Mouse (Mus musculus): Measurements from ENCODE around the gene Bcl2l11. TPM values are rescaled to one million over a fixed set of nuclear protein-coding genes. Genes with fewer than 3 reads are reported as not detected.

Bcl2l11 gene
- polyA plus RNA-seq, 1 experiment from 2014 or later = 29.8 TPM

DNA sequence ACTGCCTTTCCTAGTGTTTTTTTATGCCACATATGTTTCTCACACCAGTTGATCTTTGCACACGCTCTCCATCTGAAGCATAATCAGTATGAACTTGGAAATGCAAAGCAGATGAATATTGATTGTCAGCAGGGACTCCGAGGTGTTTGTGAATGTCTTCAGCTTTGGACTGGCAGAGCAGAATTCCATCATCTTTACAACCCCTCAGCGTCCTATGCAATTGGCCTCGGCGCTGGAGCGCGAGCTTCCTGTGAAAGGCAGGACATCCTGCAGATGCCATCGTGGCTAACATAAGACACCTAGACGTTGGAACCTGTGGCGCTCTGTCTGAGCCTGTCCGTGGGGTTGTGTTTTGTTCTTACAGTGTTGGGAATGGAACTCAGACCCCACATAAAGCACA, 5.7 kb downstream of the Bcl2l11 start:
- ATAC-seq (replicated peaks; ENCODE audit: low FRiP score) = no peak
- Histone ChIP-seq H3K36me3 (peaks cover 62% of the 10 kb centered on the region), H3K9ac (no peak overlapping the region), H3K4me1 (peaks cover 45% of the 10 kb centered on the region), H3K4me2 (no peak overlapping the region), H3K27ac (no peak overlapping the region), H3K9me3 (replicated peaks) (no peaks in the 10 kb centered on the region), H3K4me3 (replicated peaks) (no peak overlapping the region), H3K27me3 (no peaks in the 10 kb centered on the region)
- 82% methylated on average over 11 of the region's 11 CpGs for WGBS

DNA sequence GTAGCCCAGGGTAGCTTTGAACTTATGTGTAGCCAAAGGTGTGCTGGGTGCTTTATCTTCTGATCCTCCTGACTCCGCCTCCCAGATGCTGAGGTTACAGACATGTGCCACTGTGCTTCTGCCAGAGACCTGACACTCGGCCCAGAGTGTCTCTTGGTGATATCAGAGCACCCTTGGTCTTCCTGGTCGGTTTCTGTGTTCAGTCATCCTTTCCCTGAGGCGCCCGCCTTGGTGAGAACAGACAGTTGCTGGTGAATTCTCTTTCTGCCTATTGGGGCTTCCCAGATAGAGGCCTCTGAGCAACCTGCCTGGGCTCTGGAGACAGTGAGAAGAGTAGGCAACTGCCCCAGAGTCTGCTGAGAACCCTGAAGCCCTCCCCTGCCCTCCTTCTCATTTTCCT, 6.8 kb downstream of the Bcl2l11 start:
- H3K4me2 ChIP-seq = no peak overlapping the region
- no peaks in the 10 kb centered on the region for H3K27me3 ChIP-seq
- no peak for ATAC-seq (replicated peaks; ENCODE audit: low FRiP score)
- WGBS = 73% methylated on average over 5 of the region's 5 CpGs
- H3K9ac ChIP-seq = no peak overlapping the region
- H3K36me3 ChIP-seq = peaks cover 70% of the 10 kb centered on the region
- peaks cover 55% of the 10 kb centered on the region for H3K4me1 ChIP-seq
- no peak overlapping the region for H3K27ac ChIP-seq
- no peak overlapping the region for H3K4me3 ChIP-seq (replicated peaks)
- H3K9me3 ChIP-seq (replicated peaks) = no peaks in the 10 kb centered on the region

DNA sequence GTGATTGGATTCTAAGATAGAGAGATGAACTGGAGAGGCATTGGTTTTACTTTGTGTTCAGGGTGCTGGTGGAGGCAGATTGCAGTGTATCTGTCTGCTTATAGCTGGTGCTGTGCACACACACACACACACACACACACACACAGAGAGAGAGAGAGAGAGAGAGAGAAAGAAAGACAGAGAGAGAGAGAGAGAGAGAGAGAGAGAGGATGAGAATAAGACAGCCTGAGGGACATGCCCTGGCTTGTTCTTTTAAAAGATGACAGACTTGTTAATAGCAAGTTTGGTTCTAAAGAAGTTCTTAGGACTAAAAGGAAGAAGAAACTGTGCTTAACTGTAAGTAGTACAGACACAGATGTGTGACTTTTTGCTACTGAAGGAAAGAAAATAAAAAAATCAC, 8.0 kb downstream of the Bcl2l11 start:
- Histone ChIP-seq H3K27me3 (no peaks in the 10 kb centered on the region), H3K9me3 (replicated peaks) (no peaks in the 10 kb centered on the region), H3K36me3 (peaks cover 66% of the 10 kb centered on the region), H3K4me1 (peaks cover 57% of the 10 kb centered on the region), H3K9ac (no peak overlapping the region), H3K4me3 (replicated peaks) (no peak overlapping the region), H3K4me2 (no peak overlapping the region), H3K27ac (no peak overlapping the region)
- no peak for ATAC-seq (replicated peaks; ENCODE audit: low FRiP score)

DNA sequence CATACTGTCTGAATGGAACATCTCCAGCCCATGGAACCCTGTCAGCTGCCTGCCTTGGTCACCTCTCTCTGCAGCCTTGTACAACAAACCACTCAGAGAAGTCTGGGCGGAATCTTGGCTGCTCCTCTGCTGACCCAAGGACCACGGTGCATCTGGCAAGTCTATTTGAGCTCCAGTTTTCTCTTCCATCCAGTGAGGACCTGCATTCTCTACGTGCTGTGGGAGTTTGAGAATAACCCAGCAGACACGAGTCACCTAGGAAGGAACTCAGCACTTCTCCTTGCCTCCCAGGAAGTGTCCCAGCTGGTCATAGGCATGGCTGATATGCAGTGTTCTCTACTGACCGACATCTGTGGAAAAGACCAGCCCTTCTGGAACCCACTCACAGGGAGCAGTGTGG, 8.6 kb downstream of the Bcl2l11 start:
- no peak overlapping the region for H3K4me2 ChIP-seq
- H3K27ac ChIP-seq = no peak overlapping the region
- H3K9ac ChIP-seq = no peak overlapping the region
- WGBS = 56% methylated on average over 5 of the region's 5 CpGs
- H3K36me3 ChIP-seq = peaks cover 61% of the 10 kb centered on the region
- H3K9me3 ChIP-seq (replicated peaks) = no peaks in the 10 kb centered on the region
- H3K27me3 ChIP-seq = no peaks in the 10 kb centered on the region
- ATAC-seq (replicated peaks; ENCODE audit: low FRiP score) = peak; percentile 22; the same call in 1 of the 2 replicates
- H3K4me3 ChIP-seq (replicated peaks) = no peak overlapping the region
- peaks cover 60% of the 10 kb centered on the region for H3K4me1 ChIP-seq

DNA sequence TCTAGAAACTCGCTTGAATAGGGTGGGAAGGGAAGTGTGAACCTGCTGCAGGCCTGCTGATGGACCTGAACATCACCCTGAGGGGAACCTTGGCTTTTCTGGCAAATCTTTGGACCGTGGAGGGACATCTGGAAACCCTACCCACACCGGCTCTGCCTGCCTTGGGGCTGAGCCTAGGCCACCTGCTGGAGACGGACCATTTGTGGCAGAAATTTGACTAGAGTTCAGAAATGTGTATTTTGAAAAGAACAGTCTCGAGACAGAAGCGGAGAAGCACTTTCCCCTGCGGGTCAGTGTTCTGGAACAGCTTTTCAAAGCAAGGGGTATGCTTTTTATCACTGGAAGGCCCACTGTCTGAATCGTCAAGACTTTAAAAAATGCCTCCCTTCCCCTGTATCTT, 9.1 kb downstream of the Bcl2l11 start:
- no peak for ATAC-seq (replicated peaks; ENCODE audit: low FRiP score)
- H3K4me1 ChIP-seq = peaks cover 60% of the 10 kb centered on the region
- no peaks in the 10 kb centered on the region for H3K27me3 ChIP-seq
- no peak overlapping the region for H3K27ac ChIP-seq
- H3K36me3 ChIP-seq = peaks cover 56% of the 10 kb centered on the region
- no peak overlapping the region for H3K4me2 ChIP-seq
- H3K4me3 ChIP-seq (replicated peaks) = no peak overlapping the region
- WGBS = 55% methylated on average over 8 of the region's 8 CpGs
- H3K9me3 ChIP-seq (replicated peaks) = no peaks in the 10 kb centered on the region
- no peak overlapping the region for H3K9ac ChIP-seq

DNA sequence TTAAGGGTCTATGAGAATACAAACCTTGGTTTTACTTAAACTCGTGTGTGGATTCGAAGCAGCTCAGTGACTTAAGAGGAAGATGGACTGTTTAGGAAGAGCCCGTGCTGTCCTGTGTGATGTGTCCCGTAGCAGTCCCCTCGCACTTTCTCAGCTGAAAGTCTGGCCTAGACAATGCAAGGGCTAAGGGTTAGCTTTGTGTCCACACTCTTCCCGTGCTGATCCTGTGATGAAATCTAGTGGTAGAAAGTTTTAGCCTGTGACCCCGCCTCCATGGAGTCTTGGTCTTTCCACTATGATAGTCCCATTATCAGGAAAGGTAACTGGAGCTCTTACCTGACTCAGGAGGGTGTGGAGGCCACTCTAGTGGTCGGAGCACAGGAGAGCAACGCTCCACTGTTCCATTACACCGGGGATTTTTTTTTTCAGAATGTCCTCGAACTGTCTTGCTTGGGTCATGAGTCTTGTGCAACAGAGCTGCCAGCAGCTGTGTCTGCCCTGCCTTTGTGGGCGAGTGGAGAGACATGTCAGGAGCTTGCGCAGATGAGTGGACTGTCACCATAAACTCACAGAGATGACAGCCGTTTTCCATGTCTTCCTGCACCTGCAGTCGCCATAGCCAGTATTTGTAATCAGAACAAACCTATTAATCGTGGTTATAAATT, 11.1 kb downstream of the Bcl2l11 start:
- peaks cover 59% of the 10 kb centered on the region for H3K4me1 ChIP-seq
- ATAC-seq (replicated peaks; ENCODE audit: low FRiP score) = no peak
- no peak overlapping the region for H3K4me3 ChIP-seq (replicated peaks)
- H3K36me3 ChIP-seq = peaks cover 50% of the 10 kb centered on the region
- WGBS = 76% methylated on average over 16 of the region's 16 CpGs
- no peaks in the 10 kb centered on the region for H3K9me3 ChIP-seq (replicated peaks)
- H3K9ac ChIP-seq = no peak overlapping the region
- no peaks in the 10 kb centered on the region for H3K27me3 ChIP-seq
- no peak overlapping the region for H3K27ac ChIP-seq
- no peak overlapping the region for H3K4me2 ChIP-seq

DNA sequence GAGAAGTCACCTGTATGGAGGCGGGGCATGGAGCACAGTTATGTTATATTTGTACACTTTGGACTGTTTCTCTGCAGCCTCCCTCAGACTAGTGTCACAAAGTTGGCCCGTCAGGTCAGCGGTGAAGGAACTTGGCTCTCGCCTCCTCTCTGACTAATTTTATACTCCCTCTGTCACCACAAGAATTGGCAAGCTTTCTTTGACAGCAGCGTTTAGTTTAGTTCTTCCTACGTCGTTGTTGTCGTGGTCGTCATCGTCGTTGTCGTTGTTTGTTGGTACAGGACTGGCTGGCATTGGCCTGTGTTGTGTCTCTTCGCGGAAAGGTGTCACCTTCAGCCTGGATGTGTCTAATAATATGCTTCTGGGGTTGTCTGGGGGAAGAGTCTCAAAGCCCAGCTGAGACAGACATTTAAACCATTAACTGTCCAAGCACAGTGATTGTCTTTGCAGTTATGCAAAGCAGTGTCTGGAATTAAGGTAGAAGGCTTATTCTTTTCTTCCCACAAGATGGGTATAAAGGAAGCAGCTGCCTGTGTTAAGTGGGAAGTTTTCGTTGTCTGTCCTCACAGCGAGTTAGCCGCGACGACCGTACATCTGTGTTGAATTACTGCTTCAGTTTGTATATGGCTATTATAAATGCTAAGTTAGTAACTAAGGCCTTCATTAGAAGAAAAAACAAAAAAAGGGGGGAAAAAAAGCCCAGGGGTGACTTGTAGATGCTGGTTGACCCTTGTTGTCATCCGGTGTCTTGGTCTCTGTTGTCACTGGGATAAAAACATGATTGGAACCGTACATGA, 11.8 kb downstream of the Bcl2l11 start:
- Histone ChIP-seq H3K27ac (no peak overlapping the region), H3K4me1 (peaks cover 59% of the 10 kb centered on the region), H3K4me3 (replicated peaks) (no peak overlapping the region), H3K9ac (no peak overlapping the region), H3K27me3 (no peaks in the 10 kb centered on the region), H3K9me3 (replicated peaks) (no peaks in the 10 kb centered on the region), H3K4me2 (no peak overlapping the region), H3K36me3 (peaks cover 47% of the 10 kb centered on the region)
- ATAC-seq (replicated peaks; ENCODE audit: low FRiP score) = no peak
- whole genome bisulfite sequencing = 75% methylated on average over 22 of the region's 22 CpGs

DNA sequence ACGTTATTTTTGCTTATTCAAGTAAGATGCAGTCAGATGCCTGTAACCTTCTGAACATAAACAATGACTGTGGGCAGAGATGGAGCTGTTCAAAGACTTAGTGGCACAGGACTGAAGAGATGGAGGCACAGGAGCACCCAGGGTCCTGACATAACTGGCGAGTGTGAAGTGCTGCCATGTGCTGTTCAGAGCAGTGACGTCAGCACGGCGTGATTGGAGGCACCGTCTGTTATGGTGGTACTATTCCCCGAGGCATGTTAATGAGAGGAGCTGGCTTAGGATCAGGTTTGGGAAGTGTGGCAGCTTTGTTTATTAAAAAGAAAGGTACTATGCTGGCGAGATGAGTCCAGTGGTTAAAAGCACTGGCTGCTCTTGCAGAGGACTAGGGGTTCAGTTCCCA, 13.1 kb downstream of the Bcl2l11 start:
- H3K4me3 ChIP-seq (replicated peaks) = no peak overlapping the region
- 54% methylated on average over 8 of the region's 8 CpGs for WGBS
- no peaks in the 10 kb centered on the region for H3K9me3 ChIP-seq (replicated peaks)
- H3K27me3 ChIP-seq = no peaks in the 10 kb centered on the region
- ATAC-seq (replicated peaks; ENCODE audit: low FRiP score) = no peak
- H3K27ac ChIP-seq = 0 out of 2 replicates have a peak overlapping the region, but pooled peaks have one; percentile 49
- H3K4me2 ChIP-seq = no peak overlapping the region
- H3K36me3 ChIP-seq = peaks cover 49% of the 10 kb centered on the region
- no peak overlapping the region for H3K9ac ChIP-seq
- H3K4me1 ChIP-seq = peaks cover 59% of the 10 kb centered on the region

DNA sequence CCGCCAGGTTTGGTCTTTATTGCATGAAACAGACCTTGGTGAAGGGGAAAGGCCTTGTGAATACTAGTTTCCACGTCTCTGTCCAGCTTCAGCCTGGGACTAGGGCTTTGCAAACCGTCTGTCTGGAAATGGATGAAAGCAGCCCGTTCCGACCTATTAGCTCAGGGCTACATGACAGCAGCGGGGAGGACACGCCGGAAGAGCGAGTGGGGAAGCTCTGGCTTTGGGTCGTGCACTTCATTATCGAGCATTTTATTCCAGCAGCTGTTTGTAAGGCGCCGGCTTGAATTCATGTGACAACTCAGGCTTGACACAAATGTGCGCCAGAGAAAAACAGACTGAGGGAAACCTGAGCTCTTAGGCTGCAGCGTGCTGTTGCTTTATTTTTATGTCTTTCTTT, 13.9 kb downstream of the Bcl2l11 start:
- Histone ChIP-seq H3K27ac (peak overlapping the region; percentile 49), H3K4me3 (replicated peaks) (no peak overlapping the region), H3K4me2 (peak overlapping the region; percentile 25), H3K27me3 (no peaks in the 10 kb centered on the region), H3K9ac (no peak overlapping the region), H3K4me1 (peaks cover 55% of the 10 kb centered on the region), H3K36me3 (peaks cover 42% of the 10 kb centered on the region), H3K9me3 (replicated peaks) (no peaks in the 10 kb centered on the region)
- ATAC-seq (replicated peaks; ENCODE audit: low FRiP score) = peak; percentile 84
- 32% methylated on average over 15 of the region's 15 CpGs for WGBS

DNA sequence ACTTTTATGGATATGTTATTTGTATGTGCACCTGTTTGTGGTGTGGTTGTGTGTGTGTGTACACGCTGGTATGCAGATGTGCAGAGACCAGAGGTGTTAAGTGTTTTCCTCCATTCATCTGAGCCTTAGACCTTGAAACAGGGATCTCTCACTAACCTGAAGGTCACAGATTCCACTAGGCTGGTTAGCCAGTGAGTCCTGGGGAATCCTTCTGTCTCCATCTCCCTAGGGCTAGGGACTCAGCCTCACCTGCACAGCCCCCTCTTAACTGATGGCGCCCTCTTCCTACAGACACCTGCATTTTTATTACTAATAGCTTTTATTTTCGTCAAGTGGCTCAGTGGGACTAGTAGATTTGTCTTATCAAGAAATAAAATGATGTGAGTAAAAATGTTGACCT, 14.3 kb downstream of the Bcl2l11 start:
- peak; percentile 65; the same call in 1 of the 2 replicates for ATAC-seq (replicated peaks; ENCODE audit: low FRiP score)
- H3K36me3 ChIP-seq = peaks cover 38% of the 10 kb centered on the region
- no peaks in the 10 kb centered on the region for H3K27me3 ChIP-seq
- 73% methylated on average over 3 of the region's 3 CpGs for WGBS
- H3K4me2 ChIP-seq = 0 out of 2 replicates have a peak overlapping the region, but pooled peaks have one; percentile 25
- no peak overlapping the region for H3K4me3 ChIP-seq (replicated peaks)
- no peaks in the 10 kb centered on the region for H3K9me3 ChIP-seq (replicated peaks)
- H3K9ac ChIP-seq = no peak overlapping the region
- peaks cover 51% of the 10 kb centered on the region for H3K4me1 ChIP-seq
- peak overlapping the region; percentile 49; the same call in 1 of the 2 replicates for H3K27ac ChIP-seq

DNA sequence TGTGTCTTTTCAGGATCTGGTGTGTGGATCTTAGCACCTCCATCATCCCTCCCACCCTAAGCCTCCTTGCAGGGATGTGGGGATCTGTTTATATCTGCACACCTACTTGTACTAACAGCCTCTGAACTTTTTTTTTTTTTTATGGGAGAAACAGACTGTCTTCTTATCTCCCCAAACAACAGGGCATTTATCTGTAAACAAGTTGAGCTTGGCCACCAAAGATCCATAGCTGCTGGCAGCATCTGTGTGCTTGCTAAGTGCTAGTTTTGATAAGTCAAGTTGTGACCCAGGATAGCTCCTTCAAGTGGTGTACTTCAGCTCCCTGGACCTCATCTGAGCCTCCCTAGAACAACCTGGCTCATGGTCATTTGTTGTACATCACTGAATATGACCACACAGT, 18.2 kb downstream of the Bcl2l11 start:
- Histone ChIP-seq H3K4me3 (replicated peaks) (no peak overlapping the region), H3K27ac (no peak overlapping the region), H3K36me3 (peaks cover 52% of the 10 kb centered on the region), H3K27me3 (no peaks in the 10 kb centered on the region), H3K9me3 (replicated peaks) (no peaks in the 10 kb centered on the region), H3K9ac (no peak overlapping the region), H3K4me1 (peaks cover 32% of the 10 kb centered on the region), H3K4me2 (no peak overlapping the region)
- ATAC-seq (replicated peaks; ENCODE audit: low FRiP score) = no peak

DNA sequence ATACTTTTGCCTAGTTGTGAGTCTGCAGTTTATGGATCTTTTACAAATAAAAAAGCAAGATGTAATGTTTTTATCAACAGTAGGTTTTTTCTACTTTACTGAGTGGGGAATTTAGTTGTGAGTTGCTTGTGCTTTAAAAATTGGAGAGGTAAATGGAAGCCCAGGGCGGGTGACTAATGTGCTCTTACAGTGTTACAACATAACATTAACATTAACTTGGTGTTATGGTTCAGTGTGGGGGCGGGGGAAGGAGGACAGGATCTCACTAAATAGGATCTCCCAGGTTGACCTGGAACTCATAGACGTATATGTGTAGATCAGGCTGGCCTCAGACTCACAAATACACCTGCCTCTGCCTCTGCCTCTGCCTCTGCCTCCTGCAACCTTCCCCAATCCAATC, 19.6 kb downstream of the Bcl2l11 start:
- Histone ChIP-seq H3K4me3 (replicated peaks) (no peak overlapping the region), H3K36me3 (peaks cover 64% of the 10 kb centered on the region), H3K9me3 (replicated peaks) (no peaks in the 10 kb centered on the region), H3K27me3 (no peaks in the 10 kb centered on the region), H3K4me1 (peaks cover 21% of the 10 kb centered on the region), H3K9ac (no peak overlapping the region), H3K4me2 (no peak overlapping the region), H3K27ac (peak overlapping the region; percentile 28; the same call in 1 of the 2 replicates)
- 51% methylated on average over 3 of the region's 3 CpGs for WGBS
- ATAC-seq (replicated peaks; ENCODE audit: low FRiP score) = no peak
